In the genomic region with DNA sequence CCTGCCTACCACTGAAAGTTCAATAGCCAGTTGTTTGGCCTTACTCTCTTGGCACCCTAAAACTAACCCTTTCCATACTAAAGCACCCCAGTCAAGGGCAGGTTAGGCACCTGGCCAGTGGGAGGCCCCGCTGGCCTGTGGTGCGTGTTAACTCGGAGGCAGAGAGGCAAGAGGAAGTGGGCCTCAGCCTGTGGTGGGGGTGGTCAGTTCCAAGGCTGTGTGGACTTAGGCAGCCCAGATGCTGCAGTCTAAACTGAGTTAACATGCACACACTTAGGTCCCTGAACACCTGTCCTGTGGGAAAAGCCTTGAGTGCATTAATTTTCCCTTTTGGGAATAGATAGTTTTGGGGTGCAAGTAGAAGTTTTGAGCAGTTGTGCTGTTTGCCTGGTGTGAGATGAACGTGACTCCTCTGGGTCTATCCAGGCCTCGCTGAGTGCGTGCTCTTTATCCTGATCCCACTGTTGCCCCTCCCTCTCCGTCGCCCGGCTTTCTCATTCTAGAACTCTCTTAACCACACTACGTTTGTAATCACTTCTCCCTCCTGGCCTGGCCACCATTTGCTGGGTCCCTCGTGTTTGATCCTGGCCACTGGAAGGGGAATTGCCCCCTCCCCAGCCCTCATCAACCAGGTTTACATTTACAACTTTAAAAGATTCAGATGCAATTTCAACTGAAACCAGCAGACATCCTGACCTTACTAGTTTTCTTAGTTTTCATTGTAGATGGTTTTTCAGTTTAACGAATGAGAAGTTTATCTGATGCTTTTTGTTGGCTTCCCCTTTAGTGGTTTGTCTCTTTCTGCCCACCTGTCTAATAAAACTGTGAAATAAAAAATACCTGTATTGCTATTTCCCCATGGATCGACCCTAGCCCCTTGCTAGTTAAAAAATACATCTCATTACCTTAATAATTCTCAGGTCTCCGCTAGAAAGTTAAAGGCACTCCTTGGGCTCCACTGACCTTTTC, we compare ENCODE assay signal across 15 mouse cellular contexts. TPM values are rescaled to one million over a fixed set of nuclear protein-coding genes. Genes with fewer than 3 reads are reported as not detected.
DNase-seq lines count a peak whose midpoint lies in the region; ATAC-seq and TF ChIP-seq lines count a peak whose summit lies in the region.
"Had no signal": no experiment of that assay in that cellular context is flagged by ENCODE, and none has a peak within 500 bp of the region (broad histone marks: within the 10 kb centered on the region; RNA-seq: fewer than 3 reads in every experiment).

No protein-coding gene starts in this region.

- H3K9ac ChIP-seq in liver, embryonic 15.5 days, result no peak overlapping the region
- H3K9ac ChIP-seq in stomach, postnatal 0 days (ENCODE audit: low read length), result no peak overlapping the region
- H3K9ac ChIP-seq: hindbrain, embryonic 14.5 days; liver, embryonic 13.5 days had no signal

- H3K27ac ChIP-seq in layer of hippocampus, adult 2 months, result peak overlapping the region; percentile 18; the same call in 1 of the 2 replicates
- H3K27ac ChIP-seq in liver, embryonic 15.5 days (replicated peaks), result 0 out of 2 replicates have a peak overlapping the region, but pooled peaks have one; percentile 4
- H3K27ac ChIP-seq in stomach, postnatal 0 days (replicated peaks), result no peak overlapping the region
- H3K27ac ChIP-seq: hindbrain, embryonic 14.5 days had no signal

- no peak for TF ChIP-seq CTCF in layer of hippocampus, adult 2 months (conservative IDR thresholded peaks at IDR 0.05)
- TF ChIP-seq CTCF in stomach, postnatal 0 days (IDR thresholded peaks at IDR 0.05; ENCODE audit: low read depth), result no peak

- H3K4me3 ChIP-seq in layer of hippocampus, adult 2 months, result no peak overlapping the region
- no peak overlapping the region for H3K4me3 ChIP-seq in liver, embryonic 15.5 days (replicated peaks)
- H3K4me3 ChIP-seq in stomach, postnatal 0 days (ENCODE audit: low read depth, low read length), result no peak overlapping the region
- H3K4me3 ChIP-seq: liver, embryonic 13.5 days had no signal

- no peaks in the 10 kb centered on the region for H3K27me3 ChIP-seq in liver, embryonic 15.5 days
- H3K27me3 ChIP-seq in stomach, postnatal 0 days (ENCODE audit: control insufficient read depth, insufficient read depth, low read length), result no peaks in the 10 kb centered on the region
- H3K27me3 ChIP-seq: liver, embryonic 13.5 days had no signal

- peaks cover 13% of the 10 kb centered on the region for H3K4me1 ChIP-seq in liver, embryonic 15.5 days (replicated peaks)
- no peaks in the 10 kb centered on the region for H3K4me1 ChIP-seq in stomach, postnatal 0 days (replicated peaks; ENCODE audit: control insufficient read depth, insufficient read depth)

- TF ChIP-seq EP300 in stomach, postnatal 0 days (optimal IDR thresholded peaks at IDR 0.05), result no peak

- WGBS in liver, embryonic 15.5 days (ENCODE audit: insufficient replicate concordance), result 31% methylated on average over 14 of the region's 14 CpGs
- WGBS in stomach, postnatal 0 days, result 60% methylated on average over 14 of the region's 14 CpGs

- no peak for DNase-seq in layer of hippocampus, adult 2 months (ENCODE audit: low spot score in 2 of 2)
- no peak for DNase-seq in layer of hippocampus, postnatal 25 days (ENCODE audit: extremely low spot score in 1 of 2, low spot score in 1 of 2)
- peak; percentile 31 for DNase-seq in stomach, postnatal 0 days (ENCODE audit: low spot score)
- DNase-seq in testis, postnatal 14 days (ENCODE audit: low spot score), result no peak
- no peak for DNase-seq in Muller cell, postnatal 12 days (ENCODE audit: inconsistent ontology term)
- DNase-seq: cerebellum, adult 9-11 months; kidney, adult 18-20 months; liver, embryonic 13.5 days; lung, postnatal 36 days; midbrain, embryonic 14.5 days; spleen, adult 18-20 months had no signal

- H3K9me3 ChIP-seq in liver, embryonic 15.5 days (replicated peaks), result no peaks in the 10 kb centered on the region
- no peaks in the 10 kb centered on the region for H3K9me3 ChIP-seq in stomach, postnatal 0 days (ENCODE audit: control insufficient read depth, low read length)
- H3K9me3 ChIP-seq: liver, embryonic 13.5 days had no signal

- H3K36me3 ChIP-seq in liver, embryonic 15.5 days (replicated peaks), result peaks cover 98% of the 10 kb centered on the region
- peaks cover 24% of the 10 kb centered on the region for H3K36me3 ChIP-seq in stomach, postnatal 0 days (ENCODE audit: control insufficient read depth, insufficient read depth, low read length)

- ATAC-seq in common myeloid progenitor, adult 5-6 weeks (replicated peaks; ENCODE audit: low read depth, poor library complexity, severe bottlenecking), result peak; percentile 82
- ATAC-seq in liver, embryonic 15.5 days (ENCODE audit: insufficient read depth), result 0 out of 2 replicates have a peak, but pooled peaks have one; percentile 17
- ATAC-seq in stomach, postnatal 0 days (ENCODE audit: low FRiP score, low TSS enrichment), result 0 out of 2 replicates have a peak, but pooled peaks have one; percentile 30
- ATAC-seq: CD4-positive, CD25-positive, alpha-beta regulatory T cell, adult 4 months had no signal

- H3K4me2 ChIP-seq in liver, embryonic 15.5 days, result no peak overlapping the region
- H3K4me2 ChIP-seq in stomach, postnatal 0 days (replicated peaks; ENCODE audit: low read depth), result no peak overlapping the region
- H3K4me2 ChIP-seq: hindbrain, embryonic 14.5 days; liver, embryonic 13.5 days had no signal

RNA-seq across cellular contexts. Expression of gene Ube2r2, which starts 57.3 kb away (rescaled TPM):
- 10 to 100 TPM; 77.3 to 81.1 TPM for total RNA-seq in layer of hippocampus, adult 2 months (2021)
- total RNA-seq in layer of hippocampus, postnatal 25 days (2021), result 10 to 100 TPM; 76.4 to 77.5 TPM
- total RNA-seq in common myeloid progenitor, adult 5-6 weeks (2017), result 34.3 and 36.5 TPM in 2 replicates
- 45.4 and 47.8 TPM in 2 replicates for polyA plus RNA-seq in liver, embryonic 15.5 days (2015; fragmentation: Nextera tagmentation; extraction: Ambion mirVana)
- 76.3 and 89.0 TPM in 2 replicates for polyA plus RNA-seq in stomach, postnatal 0 days (2015; fragmentation: Nextera tagmentation; extraction: Ambion mirVana)

Comparison
In these comparisons a context has a peak if more than half of its experiments do, and no peak if none do; other contexts are left out.
1. ATAC-seq: peak in every context shown above with its lines; median percentile 82 in common myeloid progenitor, adult 5-6 weeks; 30 in stomach, postnatal 0 days; 17 in liver, embryonic 15.5 days.